In the genomic region with DNA sequence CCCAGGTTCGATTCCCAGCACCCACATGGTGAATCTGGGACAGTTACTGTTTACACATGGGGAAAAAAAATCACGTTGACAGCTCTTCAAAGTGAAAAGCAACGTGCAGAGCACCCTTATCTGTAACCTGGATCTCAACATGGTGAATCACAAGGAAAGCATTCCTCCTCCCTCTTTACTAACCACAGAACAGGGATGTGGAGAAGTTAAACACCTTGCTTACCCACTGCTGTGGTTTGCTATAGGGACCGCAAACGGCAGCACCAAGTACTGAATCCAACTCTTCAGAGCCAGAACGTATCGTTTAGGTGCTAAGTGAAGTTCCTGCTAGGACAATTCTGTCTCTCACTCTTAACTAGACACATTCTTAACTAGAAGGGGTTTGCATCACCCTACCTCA, we compare ENCODE assay signal across 18 mouse cellular contexts.
"Had no signal": no experiment of that assay in that cellular context is flagged by ENCODE, and none has a peak within 500 bp of the region (broad histone marks: within the 10 kb centered on the region; RNA-seq: fewer than 3 reads in every experiment).

No protein-coding gene starts in this region.

- H3K4me2 ChIP-seq: liver, embryonic 15.5 days; lung, embryonic 15.5 days; midbrain, embryonic 12.5 days; neural tube, embryonic 12.5 days had no signal

- H3K27ac ChIP-seq: liver, embryonic 15.5 days; lung, embryonic 15.5 days; macrophage; midbrain, embryonic 12.5 days; neural tube, embryonic 12.5 days had no signal

- H3K9ac ChIP-seq: liver, embryonic 15.5 days; liver, postnatal 0 days; lung, embryonic 15.5 days; midbrain, embryonic 12.5 days; neural tube, embryonic 12.5 days had no signal

- H3K9me3 ChIP-seq: liver, embryonic 15.5 days; lung, embryonic 15.5 days; megakaryocyte, embryonic 14.5 days; midbrain, embryonic 12.5 days; neural tube, embryonic 12.5 days had no signal

- H3K4me3 ChIP-seq: liver, embryonic 15.5 days; lung, embryonic 15.5 days; megakaryocyte, embryonic 14.5 days; midbrain, embryonic 12.5 days; neural tube, embryonic 12.5 days had no signal

- DNase-seq: liver, postnatal 0 days; lung, adult 2 months; lung, postnatal 14 days; lung, postnatal 36 days; midbrain, embryonic 14.5 days; right cerebral cortex, postnatal 25 days; right cerebral cortex, postnatal 4 days; spleen, adult 18-20 months; thymus, adult 2 months; thymus, postnatal 25 days; thymus, postnatal 4 days had no signal

- ATAC-seq: liver, postnatal 0 days; lung, postnatal 0 days had no signal

- H3K27me3 ChIP-seq: liver, embryonic 15.5 days; neural tube, embryonic 12.5 days had no signal

- H3K36me3 ChIP-seq: liver, embryonic 15.5 days; lung, embryonic 15.5 days; midbrain, embryonic 12.5 days; neural tube, embryonic 12.5 days had no signal

- H3K4me1 ChIP-seq: liver, embryonic 15.5 days; megakaryocyte, embryonic 14.5 days had no signal
